Mouse (Mus musculus): Measurements from ENCODE around the gene H2-Q4. TPM values are rescaled to one million over a fixed set of nuclear protein-coding genes. Genes with fewer than 3 reads are reported as not detected.
A peak's percentile ranks its signal among the peaks of the same experiment; 100 is the strongest.
"Not testable (repeated sequence)": the region's sequence is repeated elsewhere in the genome, so short reads cannot be mapped to it uniquely, and the experiment has no call there.

H2-Q4 gene
- polyA plus RNA-seq, 1 experiment = 6.2 TPM

DNA sequence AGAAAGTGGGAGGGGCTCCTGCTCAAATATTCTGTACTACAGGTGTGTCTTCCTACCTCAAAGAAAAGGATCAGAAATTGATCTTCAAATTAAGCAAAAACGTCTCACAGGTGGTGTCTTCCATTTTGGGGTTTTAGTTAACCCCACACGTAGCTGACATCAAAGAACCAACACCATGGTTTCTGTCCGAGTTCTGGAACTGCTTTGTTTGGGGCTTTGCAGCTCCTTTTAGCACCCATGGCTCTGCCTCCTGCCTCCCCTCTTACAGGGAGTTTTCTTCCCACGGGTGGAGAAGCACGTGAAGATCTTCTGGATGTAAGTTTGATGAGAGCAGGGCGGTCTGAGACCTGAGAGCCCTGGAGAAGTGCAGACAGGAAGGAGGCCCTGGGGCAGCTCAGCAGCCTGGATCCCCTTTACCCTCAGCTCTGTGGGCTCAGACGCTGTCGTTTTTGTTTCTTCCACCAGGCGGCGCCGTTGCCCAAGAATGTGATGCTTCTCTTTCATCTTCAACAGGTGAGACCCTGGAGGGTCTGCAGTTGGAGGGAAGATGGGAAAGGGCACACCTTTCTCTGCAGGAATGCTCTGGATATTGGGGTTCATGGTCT is 40.9 kb downstream of the H2-Q4 start:
- TF ChIP-seq CTCF (IDR thresholded peaks at IDR 0.05; ENCODE audit: extremely low read depth, insufficient read depth, low read length) = peak; percentile 26; the same call in 1 of the 2 replicates
- not testable (repeated sequence) for H3K4me3 ChIP-seq (ENCODE audit: insufficient read depth, low read length); H3K4me1 ChIP-seq (ENCODE audit: control insufficient read depth, insufficient read depth, low read length); H3K27ac ChIP-seq (ENCODE audit: insufficient read depth, low read length)

DNA sequence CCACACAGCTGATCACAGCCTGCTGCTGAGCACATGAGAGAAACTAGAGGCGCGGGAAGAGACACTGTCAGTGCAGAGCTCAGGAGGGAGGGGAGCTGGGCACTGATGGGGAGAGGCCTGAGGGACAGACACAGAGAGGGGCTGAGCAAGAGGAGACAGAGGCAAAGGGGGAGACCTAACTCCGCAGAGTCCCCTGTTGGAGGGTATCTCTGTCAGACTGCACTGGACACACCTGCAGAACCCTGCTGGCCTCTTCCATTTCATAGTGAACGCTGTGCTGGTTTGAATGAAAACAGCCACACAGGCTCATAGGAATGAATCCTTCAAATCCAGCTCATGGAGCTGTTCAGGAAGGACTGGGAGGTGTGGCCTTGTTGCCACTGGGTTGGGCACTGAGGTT is 41.9 kb downstream of the H2-Q4 start:
- not testable (repeated sequence) for H3K27ac ChIP-seq (ENCODE audit: insufficient read depth, low read length); H3K4me3 ChIP-seq (ENCODE audit: insufficient read depth, low read length); H3K4me1 ChIP-seq (ENCODE audit: control insufficient read depth, insufficient read depth, low read length)

DNA sequence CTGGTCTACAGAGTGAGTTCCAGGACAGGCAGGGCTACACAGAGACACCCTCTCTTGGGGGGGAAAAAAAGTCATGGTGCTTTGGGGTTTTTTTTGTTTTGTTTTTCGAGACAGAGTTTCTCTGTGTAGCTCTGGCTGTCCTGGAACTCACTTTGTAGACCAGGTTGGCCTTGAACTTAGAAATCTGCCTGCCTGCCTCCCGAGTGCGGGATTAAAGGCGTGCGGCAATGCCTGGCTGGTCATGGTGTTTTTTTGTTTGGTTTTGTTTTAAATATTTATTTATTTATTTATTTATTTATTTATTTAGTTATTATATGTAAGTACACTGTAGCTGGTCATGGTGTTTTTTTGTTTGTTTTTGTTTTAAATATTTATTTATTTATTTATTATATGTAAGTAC is 42.9 kb downstream of the H2-Q4 start:
- not testable (repeated sequence) for H3K27ac ChIP-seq (ENCODE audit: insufficient read depth, low read length); H3K4me3 ChIP-seq (ENCODE audit: insufficient read depth, low read length); H3K4me1 ChIP-seq (ENCODE audit: control insufficient read depth, insufficient read depth, low read length)

DNA sequence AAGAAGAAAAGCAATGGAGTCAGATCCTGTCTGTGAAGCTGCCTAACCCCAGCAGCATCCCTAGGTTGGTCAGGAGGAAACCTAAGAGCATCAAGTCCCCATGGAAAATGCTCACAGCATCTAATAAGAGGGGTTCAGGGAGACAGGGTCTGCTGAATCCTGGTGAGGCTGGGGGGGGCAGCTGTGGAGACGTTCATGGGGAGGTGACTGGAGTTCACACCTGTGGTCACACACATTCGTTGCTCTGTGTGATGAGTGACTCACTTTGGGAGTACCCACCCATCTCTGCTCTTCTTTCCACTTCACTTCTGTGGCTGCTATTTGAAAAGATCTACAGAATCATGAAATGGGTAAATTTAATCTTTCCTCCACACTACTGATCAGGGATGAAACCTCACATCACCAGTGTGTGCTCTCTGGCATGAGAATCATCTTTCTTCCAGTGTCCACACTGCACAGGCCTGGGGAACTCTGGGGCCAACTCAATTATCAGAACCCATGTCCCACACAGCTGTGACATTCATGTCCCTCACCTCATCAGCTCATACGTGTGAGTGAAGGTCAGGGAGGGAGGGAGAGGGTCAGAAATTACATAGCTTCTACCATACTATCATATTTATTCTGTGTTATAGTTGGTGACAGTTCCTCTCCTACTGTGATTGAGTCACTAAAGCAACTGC is 43.9 kb downstream of the H2-Q4 start:
- not testable (repeated sequence) for H3K4me1 ChIP-seq (ENCODE audit: control insufficient read depth, insufficient read depth, low read length); H3K4me3 ChIP-seq (ENCODE audit: insufficient read depth, low read length); H3K27ac ChIP-seq (ENCODE audit: insufficient read depth, low read length)

DNA sequence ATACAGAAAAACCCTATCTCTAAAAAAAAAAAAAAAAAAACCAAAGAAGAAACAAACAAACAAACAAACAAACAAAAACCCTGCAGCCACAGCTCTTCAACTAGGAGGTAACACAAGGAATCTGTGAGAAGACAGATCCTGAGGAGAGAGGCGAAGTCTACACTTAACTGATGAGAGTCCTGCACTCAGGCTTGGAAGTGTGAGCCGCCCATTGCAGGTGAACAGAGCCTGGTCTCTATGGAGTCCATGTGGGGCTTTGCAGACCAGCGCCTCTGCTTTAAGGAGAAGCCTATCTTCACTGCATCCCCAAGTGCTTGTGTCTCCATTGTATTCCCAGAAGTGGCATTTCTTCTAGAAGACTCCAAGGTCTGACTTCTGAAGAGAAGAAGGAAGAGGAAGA is 44.7 kb downstream of the H2-Q4 start:
- not testable (repeated sequence) for H3K4me1 ChIP-seq (ENCODE audit: control insufficient read depth, insufficient read depth, low read length); H3K27ac ChIP-seq (ENCODE audit: insufficient read depth, low read length); H3K4me3 ChIP-seq (ENCODE audit: insufficient read depth, low read length)

DNA sequence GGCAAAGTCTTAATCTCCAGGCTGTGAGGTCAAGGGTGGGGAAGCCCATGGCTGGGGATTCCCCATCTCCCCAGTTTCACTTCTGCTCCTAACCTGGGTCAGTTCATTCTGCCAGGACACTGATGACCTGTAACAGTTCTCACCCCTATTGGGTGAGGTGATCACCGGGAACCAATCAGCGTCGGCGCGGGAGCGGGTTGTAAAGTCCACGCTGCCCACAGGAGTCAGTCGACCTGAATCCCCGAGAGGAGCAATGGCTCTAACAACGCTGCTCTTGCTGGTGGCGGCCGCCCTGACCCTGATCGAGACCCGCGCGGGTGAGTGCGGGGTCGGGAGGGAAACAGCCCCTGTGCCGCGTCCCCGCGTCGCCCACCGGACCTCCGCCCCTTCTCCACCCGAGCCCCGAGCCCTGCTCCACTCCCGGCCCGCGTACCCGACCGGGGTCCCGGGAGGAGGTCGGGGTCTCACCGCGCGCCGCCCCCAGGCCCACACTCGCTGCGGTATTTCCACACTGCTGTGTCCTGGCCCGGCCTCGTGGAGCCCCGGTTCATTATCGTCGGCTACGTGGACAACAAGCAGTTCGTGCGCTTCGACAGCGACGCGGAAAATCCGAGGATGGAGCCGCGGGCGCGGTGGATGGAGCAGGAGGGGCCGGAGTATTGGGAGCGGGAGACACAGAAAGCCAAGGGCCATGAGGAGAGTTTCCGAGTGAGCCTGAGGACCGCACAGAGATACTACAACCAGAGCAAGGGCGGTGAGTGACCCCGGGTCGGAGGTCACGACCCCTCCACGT is 45.4 kb downstream of the H2-Q4 start, which contains the start of gene H2-Q6:
Gene H2-Q6, plus strand, starts transcription at position 227 of the 793 bp plus-strand sequence.
- not testable (repeated sequence) for H3K4me1 ChIP-seq (ENCODE audit: control insufficient read depth, insufficient read depth, low read length); H3K4me3 ChIP-seq (ENCODE audit: insufficient read depth, low read length)

DNA sequence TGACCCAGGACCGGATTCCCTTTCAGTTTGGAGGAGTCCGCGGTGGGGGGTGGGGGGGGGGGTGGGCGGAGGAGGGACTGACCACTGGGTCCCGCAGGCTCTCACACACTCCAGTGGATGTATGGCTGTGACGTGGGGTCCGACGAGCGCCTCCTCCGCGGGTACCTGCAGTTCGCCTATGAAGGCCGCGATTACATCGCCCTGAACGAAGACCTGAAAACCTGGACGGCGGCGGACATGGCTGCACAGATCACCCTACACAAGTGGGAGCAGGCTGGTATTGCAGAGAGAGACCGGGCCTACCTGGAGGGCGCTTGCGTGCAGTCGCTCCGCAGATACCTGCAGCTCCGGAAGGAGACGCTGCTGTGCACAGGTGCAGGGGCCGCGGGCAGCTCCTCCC is 46.1 kb downstream of the H2-Q4 start:
- not testable (repeated sequence) for H3K27ac ChIP-seq (ENCODE audit: insufficient read depth, low read length); H3K4me3 ChIP-seq (ENCODE audit: insufficient read depth, low read length); H3K4me1 ChIP-seq (ENCODE audit: control insufficient read depth, insufficient read depth, low read length)

More for the DNA sequence above, 45.4 kb downstream of the H2-Q4 start, which contains the start of gene H2-Q6:
- not testable (repeated sequence) for H3K27ac ChIP-seq (ENCODE audit: insufficient read depth, low read length)

DNA sequence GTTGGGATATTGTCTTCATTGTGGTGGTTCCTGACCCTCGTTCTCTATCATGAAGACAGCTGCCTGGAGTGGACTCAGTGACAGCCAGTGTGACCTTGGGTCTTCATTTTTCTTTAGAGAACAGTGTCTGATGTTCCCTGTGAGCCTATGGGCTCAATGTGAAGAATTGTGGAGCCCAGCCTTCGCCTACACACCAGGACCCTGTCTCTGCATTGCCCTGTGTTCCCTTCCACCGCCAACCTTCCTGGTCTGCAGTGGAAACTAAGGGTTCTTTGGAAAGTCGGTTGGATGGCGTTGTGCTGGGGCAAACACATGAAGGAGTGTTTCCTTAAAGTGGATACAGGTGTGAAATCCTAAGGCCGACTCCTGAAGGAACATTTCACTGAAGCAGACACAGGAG is 49.5 kb downstream of the H2-Q4 start:
- not testable (repeated sequence) for H3K4me1 ChIP-seq (ENCODE audit: control insufficient read depth, insufficient read depth, low read length); H3K4me3 ChIP-seq (ENCODE audit: insufficient read depth, low read length); H3K27ac ChIP-seq (ENCODE audit: insufficient read depth, low read length)

DNA sequence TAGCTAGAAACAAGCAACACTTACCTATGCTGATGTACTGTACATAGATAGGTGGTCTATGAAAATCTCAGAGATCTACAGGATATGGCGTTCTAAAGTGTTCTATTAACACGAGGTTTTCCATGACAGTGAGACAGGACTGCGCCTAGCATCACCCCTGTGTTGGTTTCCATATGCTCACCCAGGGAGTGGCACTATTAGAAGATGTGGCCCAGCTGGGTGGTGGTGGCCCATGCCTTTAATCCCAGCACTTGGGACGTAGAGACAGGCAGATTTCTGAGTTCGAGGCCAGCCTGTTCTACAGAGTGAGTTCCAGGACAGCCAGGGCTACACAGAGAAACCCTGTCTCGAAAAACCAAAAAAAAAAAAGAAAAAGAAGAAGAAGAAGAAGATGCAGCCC is 51.3 kb downstream of the H2-Q4 start:
- H3K27ac ChIP-seq (ENCODE audit: insufficient read depth, low read length); H3K4me1 ChIP-seq (ENCODE audit: control insufficient read depth, insufficient read depth, low read length); H3K4me3 ChIP-seq (ENCODE audit: insufficient read depth, low read length): not testable (repeated sequence)

DNA sequence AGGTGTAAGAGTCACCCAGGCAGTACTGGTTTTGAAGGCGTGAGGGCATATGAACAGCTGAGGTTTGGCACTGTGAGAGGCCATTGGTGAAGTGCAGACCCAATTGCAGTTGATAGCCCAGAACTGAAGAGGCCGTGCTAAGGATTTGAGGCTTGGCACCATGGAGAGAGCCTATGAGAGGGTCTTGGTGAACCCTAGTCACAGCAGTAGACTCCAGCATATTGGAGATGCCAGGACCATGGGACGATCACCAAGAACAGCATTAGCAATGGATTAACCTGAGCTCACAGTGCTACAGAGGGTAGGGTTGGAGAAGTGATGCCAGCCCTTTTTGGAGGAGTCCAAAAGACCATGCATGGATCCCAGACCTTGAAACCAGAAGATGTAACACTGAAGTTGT is 52.8 kb downstream of the H2-Q4 start:
- not testable (repeated sequence) for H3K4me3 ChIP-seq (ENCODE audit: insufficient read depth, low read length); H3K27ac ChIP-seq (ENCODE audit: insufficient read depth, low read length); H3K4me1 ChIP-seq (ENCODE audit: control insufficient read depth, insufficient read depth, low read length)

DNA sequence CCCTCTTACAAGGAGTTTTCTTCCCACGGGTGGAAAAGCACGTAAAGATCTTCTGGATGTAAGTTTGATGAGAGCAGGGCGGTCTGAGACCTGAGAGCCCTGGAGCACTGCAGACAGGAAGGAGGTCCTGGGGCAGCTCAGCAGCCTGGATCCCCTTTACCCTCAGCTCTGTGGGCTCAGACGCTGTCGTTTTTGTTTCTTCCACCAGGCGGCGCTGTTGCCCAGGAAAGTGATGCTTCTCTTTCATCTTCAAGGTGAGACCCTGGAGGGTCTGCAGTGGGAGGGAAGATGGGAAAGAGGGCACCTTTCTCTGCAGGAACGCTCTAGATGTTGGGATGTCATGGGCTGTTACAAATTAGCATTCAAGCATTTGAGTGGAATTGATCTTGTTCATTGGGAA is 55.4 kb downstream of the H2-Q4 start:
- H3K27ac ChIP-seq (ENCODE audit: insufficient read depth, low read length); H3K4me3 ChIP-seq (ENCODE audit: insufficient read depth, low read length); H3K4me1 ChIP-seq (ENCODE audit: control insufficient read depth, insufficient read depth, low read length): not testable (repeated sequence)
- peak; percentile 38; the same call in 1 of the 2 replicates for TF ChIP-seq CTCF (IDR thresholded peaks at IDR 0.05; ENCODE audit: extremely low read depth, insufficient read depth, low read length)

Other genes starting within 250 kb of the H2-Q4 start
- gene Apom, start 247.6 kb upstream of the H2-Q4 start, polyA plus RNA-seq (2012; rRNA removed) = 0.13 TPM in 2 replicates
- 194 and 212 TPM in 2 replicates for gene Bag6, start 244.4 kb upstream of the H2-Q4 start, polyA plus RNA-seq (2012; rRNA removed)
- 269 and 273 TPM in 2 replicates for gene Prrc2a, start 214.7 kb upstream of the H2-Q4 start, polyA plus RNA-seq (2012; rRNA removed)
- 13.0 and 13.2 TPM in 2 replicates for gene Aif1, start 203.5 kb upstream of the H2-Q4 start, polyA plus RNA-seq (2012; rRNA removed)
- gene Lst1, start 191.2 kb upstream of the H2-Q4 start, polyA plus RNA-seq (2012; rRNA removed) = 18.9 and 20.2 TPM in 2 replicates
- gene Ltb, start 185.2 kb upstream of the H2-Q4 start, polyA plus RNA-seq (2012; rRNA removed) = 0.71 and 1.5 TPM in 2 replicates
- 0.06 and 0.11 TPM in 2 replicates for gene Tnf, start 177.6 kb upstream of the H2-Q4 start, polyA plus RNA-seq (2012; rRNA removed)
- gene Lta, start 174.3 kb upstream of the H2-Q4 start, polyA plus RNA-seq (2012; rRNA removed) = 0.19 and 0.32 TPM in 2 replicates
- gene Gm16181, start 158.8 kb upstream of the H2-Q4 start, polyA plus RNA-seq (2012; rRNA removed) = not detected in 2 replicates
- gene Atp6v1g2, start 146.0 kb upstream of the H2-Q4 start, polyA plus RNA-seq (2012; rRNA removed) = 765 and 777 TPM in 2 replicates
- 12.2 and 13.8 TPM in 2 replicates for gene Nfkbil1, start 143.8 kb upstream of the H2-Q4 start, polyA plus RNA-seq (2012; rRNA removed)
- gene Ddx39b, start 137.9 kb upstream of the H2-Q4 start, polyA plus RNA-seq (2012; rRNA removed) = 382 and 400 TPM in 2 replicates
- 64.1 and 72.6 TPM in 2 replicates for gene H2-D1, start 116.9 kb upstream of the H2-Q4 start, polyA plus RNA-seq (2012; rRNA removed)
- 0.68 and 0.88 TPM in 2 replicates for gene H2-Q1, start 59.2 kb upstream of the H2-Q4 start, polyA plus RNA-seq (2012; rRNA removed)
- 0.57 and 0.96 TPM in 2 replicates for gene H2-Q2, start 37.4 kb upstream of the H2-Q4 start, polyA plus RNA-seq (2012; rRNA removed)
- 1.2 and 1.7 TPM in 2 replicates for gene H2-Q6, start 45.2 kb downstream of the H2-Q4 start, polyA plus RNA-seq (2012; rRNA removed)
- gene H2-Q7, start 59.5 kb downstream of the H2-Q4 start, polyA plus RNA-seq (2012; rRNA removed) = 1.2 and 1.9 TPM in 2 replicates
- 0.04 and 0.09 TPM in 2 replicates for gene H2-Q10, start 90.5 kb downstream of the H2-Q4 start, polyA plus RNA-seq (2012; rRNA removed)
- not detected in 2 replicates for gene Pou5f1, start 126.4 kb downstream of the H2-Q4 start, polyA plus RNA-seq (2012; rRNA removed)
- gene Tcf19, start 137.2 kb downstream of the H2-Q4 start, polyA plus RNA-seq (2012; rRNA removed) = 10.3 and 11.9 TPM in 2 replicates
- gene Cchcr1, start 137.5 kb downstream of the H2-Q4 start, polyA plus RNA-seq (2012; rRNA removed) = 14.2 and 14.5 TPM in 2 replicates
- 1.1 and 1.2 TPM in 2 replicates for gene Psors1c2, start 153.6 kb downstream of the H2-Q4 start, polyA plus RNA-seq (2012; rRNA removed)
- 1.8 and 1.9 TPM in 2 replicates for gene Cdsn, start 172.5 kb downstream of the H2-Q4 start, polyA plus RNA-seq (2012; rRNA removed)
- not detected in 2 replicates for gene 2300002M23Rik, start 187.8 kb downstream of the H2-Q4 start, polyA plus RNA-seq (2012; rRNA removed)
- not detected in 2 replicates for gene Sfta2, start 221.9 kb downstream of the H2-Q4 start, polyA plus RNA-seq (2012; rRNA removed)
- gene Gm9573, start 247.0 kb downstream of the H2-Q4 start, polyA plus RNA-seq (2012; rRNA removed) = 0.09 and 0.10 TPM in 2 replicates